Mouse (Mus musculus): ENCODE measurements around the gene Ddn.

Gene Ddn

GRCm38 (mm10) chr15:98796803-98797595, 12.3 kb downstream of the Ddn start:
- DNase-seq (ENCODE audit: low spot score): no peak

GRCm38 (mm10) chr15:98793141-98793698, 16.1 kb downstream of the Ddn start:
- no peak for DNase-seq (ENCODE audit: low spot score)

GRCm38 (mm10) chr15:98792233-98793020, 16.9 kb downstream of the Ddn start:
- no peak for DNase-seq (ENCODE audit: low spot score)

GRCm38 (mm10) chr15:98791771-98792170, 17.5 kb downstream of the Ddn start:
- DNase-seq (ENCODE audit: low spot score): no peak

- no peak for DNase-seq (ENCODE audit: low spot score)
Measured at GRCm38 (mm10) chr15:98791221-98791620, 18.1 kb downstream of the Ddn start.

GRCm38 (mm10) chr15:98790761-98791160, 18.5 kb downstream of the Ddn start:
- no peak for DNase-seq (ENCODE audit: low spot score)

GRCm38 (mm10) chr15:98789661-98790535, 19.4 kb downstream of the Ddn start, which contains the start of gene Wnt1:
TSS of gene Wnt1 (plus strand) at chr15:98789857.
- peak; percentile 73 for DNase-seq (ENCODE audit: low spot score)

- DNase-seq (ENCODE audit: low spot score): no peak
Measured at GRCm38 (mm10) chr15:98788972-98789660, 20.2 kb downstream of the Ddn start.

- no peak for DNase-seq (ENCODE audit: low spot score)
Measured at GRCm38 (mm10) chr15:98787930-98788329, 21.4 kb downstream of the Ddn start.

GRCm38 (mm10) chr15:98785744-98786143, 23.5 kb downstream of the Ddn start:
- no peak for DNase-seq (ENCODE audit: low spot score)

- no peak for DNase-seq (ENCODE audit: low spot score)
Measured at GRCm38 (mm10) chr15:98781166-98781565, 28.1 kb downstream of the Ddn start.

GRCm38 (mm10) chr15:98780573-98780972, 28.7 kb downstream of the Ddn start:
- no peak for DNase-seq (ENCODE audit: low spot score)

GRCm38 (mm10) chr15:98780075-98780474, 29.2 kb downstream of the Ddn start:
- DNase-seq (ENCODE audit: low spot score): no peak

- DNase-seq (ENCODE audit: low spot score): no peak
Measured at GRCm38 (mm10) chr15:98778806-98779205, 30.5 kb downstream of the Ddn start.

- no peak for DNase-seq (ENCODE audit: low spot score)
Measured at GRCm38 (mm10) chr15:98778191-98778770, 31.0 kb downstream of the Ddn start.

- DNase-seq (ENCODE audit: low spot score): no peak
Measured at GRCm38 (mm10) chr15:98777762-98778161, 31.5 kb downstream of the Ddn start, which contains the start of gene Wnt10b. TSS of gene Wnt10b (minus strand) at chr15:98778150.

- no peak for DNase-seq (ENCODE audit: low spot score)
Measured at GRCm38 (mm10) chr15:98777005-98777616, 32.2 kb downstream of the Ddn start.

- DNase-seq (ENCODE audit: low spot score): peak; percentile 56
Measured at GRCm38 (mm10) chr15:98776280-98777004, 32.8 kb downstream of the Ddn start.

GRCm38 (mm10) chr15:98775533-98775932, 33.8 kb downstream of the Ddn start:
- DNase-seq (ENCODE audit: low spot score): no peak

- no peak for DNase-seq (ENCODE audit: low spot score)
Measured at GRCm38 (mm10) chr15:98774096-98774495, 35.2 kb downstream of the Ddn start.

All from embryo, embryonic 10 days (tissue).